Comparison of ENCODE assay signal across 34 mouse cellular contexts in the genomic region with DNA sequence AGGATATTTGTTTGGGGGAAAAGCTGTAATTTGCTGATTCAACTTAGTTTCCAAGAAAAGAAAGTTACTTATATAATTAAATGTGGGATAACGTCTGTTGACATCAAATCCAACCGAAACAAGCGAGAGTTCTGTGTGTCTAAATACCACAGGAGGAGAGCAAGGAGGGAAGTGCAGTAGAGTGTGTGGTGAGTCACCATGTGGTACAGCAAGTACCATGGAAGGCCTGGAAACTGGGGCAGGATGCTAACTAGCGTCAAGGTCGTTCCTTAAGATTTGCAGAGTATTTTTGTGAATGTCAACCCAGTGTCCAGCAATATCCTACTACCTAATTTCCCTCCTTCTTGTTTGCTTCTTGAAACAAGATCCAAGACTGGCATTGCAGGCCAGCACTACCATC. TPM values are rescaled to one million over a fixed set of nuclear protein-coding genes. Genes with fewer than 3 reads are reported as not detected.
DNase-seq lines count a peak whose midpoint lies in the region; ATAC-seq lines count a peak whose summit lies in the region.
"Had no signal": no experiment of that assay in that cellular context is flagged by ENCODE, and none has a peak within 500 bp of the region (broad histone marks: within the 10 kb centered on the region; RNA-seq: fewer than 3 reads in every experiment).

No protein-coding gene starts in this region.

- ATAC-seq in heart, embryonic 11.5 days (replicated peaks; ENCODE audit: insufficient number of reproducible peaks, low FRiP score, low TSS enrichment): no peak
- ATAC-seq: activated CD4-positive, CD25-positive, alpha-beta regulatory T cell, adult 4 months; forebrain, embryonic 15.5 days; hindbrain, postnatal 0 days; inflammation-experienced regulatory T-cells, adult 6 months; intestine, embryonic 16.5 days had no signal

- peaks cover 24% of the 10 kb centered on the region for H3K36me3 ChIP-seq in heart, embryonic 11.5 days (ENCODE audit: control insufficient read depth, insufficient read depth, low read length)

- peak; percentile 25 for DNase-seq in adrenal gland, postnatal 14 days
- DNase-seq in adrenal gland, postnatal 10 days: no peak
- peak; percentile 33 for DNase-seq in heart, adult 11 months
- DNase-seq in brain, adult 2 months (ENCODE audit: low read depth, low spot score): peak; percentile 70
- DNase-seq in layer of hippocampus, adult 18-20 months (ENCODE audit: low spot score in 2 of 2): no peak
- DNase-seq: adrenal gland, adult 8-10 months; cerebellum, adult 11-12 months; cerebellum, adult 8-10 months; cerebellum, postnatal 10 days; cerebellum, postnatal 36 days; embryo, embryonic 11 days; gastrocnemius, adult 2 months; gastrocnemius, postnatal 14 days; heart, adult 18-20 months; heart, postnatal 14 days; heart, postnatal 4 days; kidney, adult 18-20 months had no signal

- H3K4me3 ChIP-seq in heart, embryonic 11.5 days (ENCODE audit: low read depth, low read length): no peak overlapping the region
- H3K4me3 ChIP-seq: embryonic facial prominence, embryonic 10.5 days; embryonic facial prominence, embryonic 13.5 days; erythroblast, embryonic 14.5 days; forebrain, embryonic 12.5 days; forebrain, embryonic 15.5 days; gastrocnemius, adult 2 months; heart, embryonic 13.5 days had no signal

- no peaks in the 10 kb centered on the region for H3K9me3 ChIP-seq in heart, embryonic 11.5 days (replicated peaks; ENCODE audit: control insufficient read depth, low read length)
- H3K9me3 ChIP-seq: embryonic facial prominence, embryonic 10.5 days; embryonic facial prominence, embryonic 13.5 days; forebrain, embryonic 12.5 days; forebrain, embryonic 15.5 days; heart, embryonic 13.5 days had no signal

- WGBS in heart, embryonic 11.5 days (ENCODE audit: insufficient replicate concordance): 97% methylated on average over 5 of the region's 5 CpGs

- H3K27ac ChIP-seq in heart, embryonic 11.5 days (ENCODE audit: low read depth, low read length): no peak overlapping the region
- H3K27ac ChIP-seq: embryonic facial prominence, embryonic 10.5 days; embryonic facial prominence, embryonic 13.5 days; forebrain, embryonic 12.5 days; forebrain, embryonic 15.5 days; gastrocnemius, adult 2 months; heart, embryonic 13.5 days; hindbrain, embryonic 14.5 days; hindbrain, postnatal 0 days had no signal

- H3K4me2 ChIP-seq in heart, embryonic 11.5 days: no peak overlapping the region
- H3K4me2 ChIP-seq: embryonic facial prominence, embryonic 13.5 days; forebrain, embryonic 12.5 days; forebrain, embryonic 15.5 days; heart, embryonic 13.5 days; hindbrain, embryonic 14.5 days had no signal

- H3K4me1 ChIP-seq in heart, embryonic 11.5 days (ENCODE audit: control insufficient read depth, insufficient read depth, low read length): no peaks in the 10 kb centered on the region
- H3K4me1 ChIP-seq: embryonic facial prominence, embryonic 10.5 days; embryonic facial prominence, embryonic 13.5 days; forebrain, embryonic 12.5 days; forebrain, embryonic 15.5 days; heart, embryonic 13.5 days had no signal

- no peaks in the 10 kb centered on the region for H3K27me3 ChIP-seq in heart, embryonic 11.5 days (ENCODE audit: control insufficient read depth, insufficient read depth, low read length)
- H3K27me3 ChIP-seq: embryonic facial prominence, embryonic 13.5 days; forebrain, embryonic 12.5 days; forebrain, embryonic 15.5 days; heart, embryonic 13.5 days had no signal

- no peak overlapping the region for H3K9ac ChIP-seq in heart, embryonic 11.5 days (ENCODE audit: low read depth, low read length)
- H3K9ac ChIP-seq: embryonic facial prominence, embryonic 13.5 days; forebrain, embryonic 12.5 days; forebrain, embryonic 15.5 days; heart, embryonic 13.5 days; hindbrain, embryonic 14.5 days had no signal

RNA-seq across cellular contexts. Expression of gene Ldlrad1, which starts 10.9 kb away (rescaled TPM):
- total RNA-seq in adrenal gland, postnatal 14 days (2021): not detected in 2 replicates
- under 1 TPM in 1 of 2 experiments, not detected in 1; 0.27 TPM for total RNA-seq in adrenal gland, postnatal 10 days (2021)
- polyA plus RNA-seq in heart, embryonic 11.5 days (2014; fragmentation: Nextera tagmentation; extraction: Ambion mirVana): not detected in 2 replicates
- total RNA-seq in layer of hippocampus, adult 18-20 months (2021): not detected
- total RNA-seq: adrenal gland, adult 8-10 months; ES-E14; gastrocnemius, adult 2 months; gastrocnemius, postnatal 14 days; heart, postnatal 4 days; hindbrain, postnatal 0 days had no signal
- polyA plus RNA-seq: brain, embryonic 14.5 days; cortical plate, adult 2 months; embryonic facial prominence, embryonic 10.5 days; embryonic facial prominence, embryonic 13.5 days; erythroblast, embryonic 14.5 days; forebrain, embryonic 12.5 days; forebrain, embryonic 15.5 days; heart, embryonic 13.5 days; heart, embryonic 16.5 days; hindbrain, embryonic 11.5 days; hindbrain, embryonic 14.5 days; hindbrain, postnatal 0 days; intestine, embryonic 16.5 days had no signal

RNA-seq across cellular contexts. Expression of gene Tceanc2, which starts 19.2 kb away (rescaled TPM):
- 27.9 and 31.3 TPM in 2 replicates for total RNA-seq in adrenal gland, postnatal 14 days (2021)
- total RNA-seq in adrenal gland, postnatal 10 days (2021): 10 to 100 TPM; 22.4 to 22.8 TPM
- 19.0 and 19.6 TPM in 2 replicates for polyA plus RNA-seq in heart, embryonic 11.5 days (2014; fragmentation: Nextera tagmentation; extraction: Ambion mirVana)
- total RNA-seq in layer of hippocampus, adult 18-20 months (2021): 10 to 100 TPM; 17.2 to 17.3 TPM

RNA-seq across cellular contexts. Expression of gene Tmem59, which starts 19.9 kb away (rescaled TPM):
- 261 and 291 TPM in 2 replicates for total RNA-seq in adrenal gland, postnatal 14 days (2021)
- 100 to 1,000 TPM; 288 to 289 TPM for total RNA-seq in adrenal gland, postnatal 10 days (2021)
- polyA plus RNA-seq in heart, embryonic 11.5 days (2014; fragmentation: Nextera tagmentation; extraction: Ambion mirVana): 302 and 326 TPM in 2 replicates
- 100 to 1,000 TPM; 224 to 234 TPM for total RNA-seq in layer of hippocampus, adult 18-20 months (2021)

RNA-seq across cellular contexts. Expression of gene Lrrc42, which starts 55.3 kb away (rescaled TPM):
- total RNA-seq in adrenal gland, postnatal 14 days (2021): 28.2 and 32.3 TPM in 2 replicates
- 10 to 100 TPM; 29.3 to 29.5 TPM for total RNA-seq in adrenal gland, postnatal 10 days (2021)
- polyA plus RNA-seq in heart, embryonic 11.5 days (2014; fragmentation: Nextera tagmentation; extraction: Ambion mirVana): 70.4 and 79.3 TPM in 2 replicates
- 10 to 100 TPM; 35.7 to 37.7 TPM for total RNA-seq in layer of hippocampus, adult 18-20 months (2021)

RNA-seq across cellular contexts. Expression of gene Hspb11, which starts 55.3 kb away (rescaled TPM):
- 22.4 and 22.6 TPM in 2 replicates for total RNA-seq in adrenal gland, postnatal 14 days (2021)
- total RNA-seq in adrenal gland, postnatal 10 days (2021): 10 to 100 TPM; 21.9 to 28.5 TPM
- 35.1 and 38.7 TPM in 2 replicates for polyA plus RNA-seq in heart, embryonic 11.5 days (2014; fragmentation: Nextera tagmentation; extraction: Ambion mirVana)
- total RNA-seq in layer of hippocampus, adult 18-20 months (2021): 10 to 100 TPM; 21.8 to 23.0 TPM

Comparison
In these comparisons a context has a peak if more than half of its experiments do, and no peak if none do; other contexts are left out.
1. DNase-seq: peak in adrenal gland, postnatal 14 days (single experiment), heart, adult 11 months (single experiment) and brain, adult 2 months (single experiment); none in adrenal gland, postnatal 10 days (single experiment) and layer of hippocampus, adult 18-20 months (0 of 2).